Mouse (Mus musculus): ENCODE results near the gene Gpr26.

DNA sequence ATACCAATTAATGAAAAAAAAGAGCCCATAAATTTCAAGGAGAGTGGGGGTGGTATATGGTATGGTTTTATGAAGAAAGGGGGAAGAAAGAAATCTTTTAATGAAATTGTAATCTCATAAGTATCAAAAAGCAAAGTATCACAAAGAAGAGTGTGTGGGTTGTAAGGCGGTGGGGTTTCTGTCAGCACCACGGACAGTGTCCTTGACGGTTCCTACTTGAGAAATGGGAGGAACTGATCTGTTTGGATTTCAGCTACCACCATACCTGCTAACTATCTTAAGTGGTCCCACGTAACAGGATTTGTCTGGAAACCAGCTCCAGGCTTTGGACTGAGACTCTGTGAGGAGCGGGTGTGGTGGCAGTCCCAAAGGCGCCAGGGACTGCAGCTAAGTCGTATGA lies 48.9 kb upstream of the Gpr26 start:
- no peak for TF ChIP-seq JUN (IDR thresholded peaks at IDR 0.05; ENCODE audit: insufficient read depth, low read depth, low read length)
- no peak for TF ChIP-seq POLR2A (IDR thresholded peaks at IDR 0.05; ENCODE audit: low read depth, low read length)
- TF ChIP-seq ZNF384 (IDR thresholded peaks at IDR 0.05; ENCODE audit: low read depth, low read length), result no peak
- TF ChIP-seq CTCF (conservative IDR thresholded peaks at IDR 0.05 in 1 of 2, IDR thresholded peaks at IDR 0.05 in 1 of 2; ENCODE audit: low read depth in 2 of 2, low read length in 2 of 2), result no peak
- TF ChIP-seq EP300 (IDR thresholded peaks at IDR 0.05; ENCODE audit: low read length), result no peak
- TF ChIP-seq MAX (IDR thresholded peaks at IDR 0.05; ENCODE audit: low read length), result no peak
- TF ChIP-seq MYC (IDR thresholded peaks at IDR 0.05; ENCODE audit: low read depth, low read length), result no peak
- no peak for TF ChIP-seq NRF1 (IDR thresholded peaks at IDR 0.05; ENCODE audit: low read depth, low read length)

All from CH12.LX (cell line).